Mouse (Mus musculus) hematopoietic stem cell, adult 5-6 weeks (primary cell): Measurements from ENCODE around the gene Snd1. TPM values are rescaled to one million over a fixed set of nuclear protein-coding genes. Genes with fewer than 3 reads are reported as not detected.

Experiments
- ATAC-seq, 2 experiments: fragments of 125-278 bp in 1 of 2; replicated peaks in 1 of 2; 2 replicates each; pipeline ENCODE4 v1.8.0; 2016 to 2017; ENCODE audit warnings: inconsistent platforms in 2 of 2, mild to moderate bottlenecking in 2 of 2, moderate number of reproducible peaks in 2 of 2, low read depth in 1 of 2, moderate TSS enrichment in 1 of 2; ENCODE audit not compliant: low FRiP score in 2 of 2, poor library complexity in 2 of 2, severe bottlenecking in 2 of 2, insufficient read depth in 1 of 2, low TSS enrichment in 1 of 2
- total RNA-seq: library from RNA; stranded (forward); fragments of 172-1452, 232-1000 nt; gene quantifications from 2 replicates; pipeline ENCODE4 v1.2.3, GENCODE M21; 2017

Snd1 gene
- total RNA-seq, 1 experiment from 2014 or later, result 229 TPM

DNA sequence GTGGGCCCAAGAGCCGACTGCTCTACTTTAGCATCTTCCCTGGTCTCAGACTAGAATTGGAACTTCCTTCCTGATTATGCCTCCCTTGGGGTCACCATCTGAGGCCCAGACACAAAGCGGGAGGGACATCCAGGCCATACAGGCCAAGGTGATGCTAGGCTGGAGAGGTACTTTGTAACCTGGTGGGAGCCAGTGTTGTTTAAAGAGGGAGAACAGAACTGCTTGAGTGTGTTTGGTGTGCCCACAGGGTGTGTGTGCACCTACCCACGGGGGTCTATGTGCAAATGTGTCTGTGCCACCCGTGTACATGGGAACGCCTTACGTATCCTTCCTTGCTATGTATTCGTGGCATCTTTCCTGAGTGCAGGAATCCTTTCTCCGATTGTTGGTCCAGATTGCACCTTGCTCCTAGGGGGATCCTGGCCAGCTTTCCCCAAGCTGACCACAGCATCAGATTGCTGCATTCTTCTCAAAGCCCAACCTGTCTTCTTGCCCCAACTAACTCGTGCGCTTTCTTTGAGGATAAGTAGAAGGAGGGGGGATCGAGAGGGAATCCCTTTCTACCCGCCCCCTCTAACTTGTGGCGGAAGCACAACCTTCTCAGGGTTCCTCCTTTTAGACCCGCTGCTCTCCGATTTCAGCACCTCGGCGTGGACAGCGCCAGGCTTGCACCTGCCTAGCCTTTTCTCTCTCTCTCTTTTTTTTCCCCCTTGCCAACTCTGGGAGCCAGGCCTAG lies 507.2 kb downstream of the Snd1 start:
- peak; percentile 49 to 66 for ATAC-seq

DNA sequence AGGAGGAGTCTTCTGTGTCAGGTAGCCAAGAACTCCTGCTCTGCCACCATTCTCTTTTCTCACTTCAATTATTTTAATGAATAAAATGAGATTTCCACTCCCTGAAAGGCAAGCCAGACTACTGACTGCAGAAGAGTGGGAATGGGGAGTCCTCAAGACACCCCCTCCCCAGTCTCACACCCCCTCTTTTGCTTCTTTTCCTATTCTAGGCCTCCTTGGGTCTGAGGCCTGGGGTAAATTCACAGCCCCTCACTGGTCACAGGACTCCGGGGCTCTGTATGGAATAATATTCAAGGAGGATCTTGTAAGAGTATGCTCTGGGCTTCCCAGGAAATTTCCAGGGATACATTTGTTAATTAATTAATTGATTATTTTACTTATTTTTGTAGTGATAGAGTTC lies 507.9 kb downstream of the Snd1 start:
- ATAC-seq, result no peak

Other genes with a start within 250 kb of the Snd1 start
- gene Zfp800, start 77.1 kb upstream of the Snd1 start, total RNA-seq, result 57.5 and 78.1 TPM in 2 replicates
- 31.7 and 36.9 TPM in 2 replicates for gene Arf5, start 51.6 kb upstream of the Snd1 start, total RNA-seq
- not detected in 2 replicates for gene Fscn3, start 47.4 kb upstream of the Snd1 start, total RNA-seq
- gene Gcc1, start 46.7 kb upstream of the Snd1 start, total RNA-seq, result 17.8 and 20.4 TPM in 2 replicates
- not detected in 2 replicates for gene Pax4, start 25.8 kb upstream of the Snd1 start, total RNA-seq